Mouse (Mus musculus) liver (tissue): ENCODE data around the gene Lrp6.

ENCODE experiments used
- DNase-seq: peaks from one replicate; pipeline ENCODE4 v3.0.0-alpha.2; 2020; ENCODE audit warnings: mixed read lengths

Gene Lrp6

GRCm38 (mm10) chr6:134566818-134567485 lies at the start of gene Lrp6:
Lrp6 (minus strand) TSS chr6:134566965.
- peak; percentile 83 for DNase-seq

GRCm38 (mm10) chr6:134614723-134615648 lies 48.2 kb upstream of the Lrp6 start:
- DNase-seq, result peak; percentile 86

- no peak for DNase-seq
Observed at GRCm38 (mm10) chr6:134614322-134614721, 47.6 kb upstream of the Lrp6 start.

GRCm38 (mm10) chr6:134611896-134612295 lies 45.1 kb upstream of the Lrp6 start:
- no peak for DNase-seq

- DNase-seq, result no peak
Observed at GRCm38 (mm10) chr6:134610380-134610779, 43.6 kb upstream of the Lrp6 start.

- no peak for DNase-seq
Observed at GRCm38 (mm10) chr6:134606949-134607746, 40.4 kb upstream of the Lrp6 start.

GRCm38 (mm10) chr6:134606540-134606939 lies 39.8 kb upstream of the Lrp6 start:
- no peak for DNase-seq

- no peak for DNase-seq
Observed at GRCm38 (mm10) chr6:134605196-134605595, 38.4 kb upstream of the Lrp6 start.

- DNase-seq, result no peak
Observed at GRCm38 (mm10) chr6:134602371-134603003, 35.7 kb upstream of the Lrp6 start.

GRCm38 (mm10) chr6:134601766-134602165 lies 35.0 kb upstream of the Lrp6 start:
- no peak for DNase-seq

- no peak for DNase-seq
Observed at GRCm38 (mm10) chr6:134601130-134601529, 34.4 kb upstream of the Lrp6 start.

- no peak for DNase-seq
Observed at GRCm38 (mm10) chr6:134599239-134599638, 32.5 kb upstream of the Lrp6 start.

- DNase-seq, result no peak
Observed at GRCm38 (mm10) chr6:134597651-134598229, 31.0 kb upstream of the Lrp6 start.

GRCm38 (mm10) chr6:134594569-134595442 lies 28.0 kb upstream of the Lrp6 start:
- peak; percentile 9 for DNase-seq

- DNase-seq, result no peak
Observed at GRCm38 (mm10) chr6:134591614-134592013, 24.8 kb upstream of the Lrp6 start.

GRCm38 (mm10) chr6:134586241-134586640 lies 19.5 kb upstream of the Lrp6 start:
- no peak for DNase-seq

- no peak for DNase-seq
Observed at GRCm38 (mm10) chr6:134584616-134585015, 17.9 kb upstream of the Lrp6 start.

GRCm38 (mm10) chr6:134582110-134582509 lies 15.3 kb upstream of the Lrp6 start:
- DNase-seq, result no peak

GRCm38 (mm10) chr6:134579506-134579905 lies 12.7 kb upstream of the Lrp6 start:
- no peak for DNase-seq

GRCm38 (mm10) chr6:134578039-134578438 lies 11.3 kb upstream of the Lrp6 start:
- no peak for DNase-seq

- no peak for DNase-seq
Observed at GRCm38 (mm10) chr6:134575288-134575741, 8.6 kb upstream of the Lrp6 start.
